Comparison of ENCODE assay signal across 22 mouse cellular contexts in genomic region chr14:62193371-62193770, GRCm38 (mm10).
DNase-seq lines count a peak whose midpoint lies in the region; ATAC-seq and TF ChIP-seq lines count a peak whose summit lies in the region.
"Had no signal": no experiment of that assay in that cellular context is flagged by ENCODE, and none has a peak within 500 bp of the region (broad histone marks: within the 10 kb centered on the region; RNA-seq: fewer than 3 reads in every experiment).

No protein-coding gene starts in this region.

- H3K4me1 ChIP-seq in lung, embryonic 15.5 days, result peaks cover 15% of the 10 kb centered on the region; the same call in 1 of the 2 replicates
- H3K4me1 ChIP-seq in embryonic facial prominence, embryonic 12.5 days, result peaks cover 14% of the 10 kb centered on the region
- H3K4me1 ChIP-seq in limb, embryonic 14.5 days (ENCODE audit: control insufficient read depth, insufficient read depth, low read length), result peaks cover 10% of the 10 kb centered on the region; the same call in 1 of the 2 replicates
- H3K4me1 ChIP-seq: kidney, embryonic 15.5 days had no signal

- H3K4me2 ChIP-seq in lung, embryonic 15.5 days, result no peak overlapping the region
- H3K4me2 ChIP-seq in embryonic facial prominence, embryonic 12.5 days (replicated peaks), result no peak overlapping the region
- no peak overlapping the region for H3K4me2 ChIP-seq in limb, embryonic 14.5 days (replicated peaks; ENCODE audit: low read depth, low read length, severe bottlenecking)
- H3K4me2 ChIP-seq: hindbrain, embryonic 14.5 days; intestine, embryonic 15.5 days; kidney, embryonic 15.5 days; neural tube, embryonic 12.5 days had no signal

- no peak for TF ChIP-seq POLR2A in limb, embryonic 14.5 days (IDR thresholded peaks at IDR 0.05; ENCODE audit: borderline replicate concordance, extremely low read depth, insufficient read depth, insufficient read length)

- no peaks in the 10 kb centered on the region for H3K27me3 ChIP-seq in lung, embryonic 15.5 days
- no peaks in the 10 kb centered on the region for H3K27me3 ChIP-seq in embryonic facial prominence, embryonic 12.5 days
- no peaks in the 10 kb centered on the region for H3K27me3 ChIP-seq in limb, embryonic 14.5 days (ENCODE audit: control insufficient read depth, insufficient read depth, low read length)
- H3K27me3 ChIP-seq: intestine, embryonic 15.5 days; kidney, embryonic 15.5 days; neural tube, embryonic 12.5 days had no signal

- H3K9ac ChIP-seq in lung, embryonic 15.5 days, result no peak overlapping the region
- no peak overlapping the region for H3K9ac ChIP-seq in embryonic facial prominence, embryonic 12.5 days
- no peak overlapping the region for H3K9ac ChIP-seq in limb, embryonic 14.5 days (ENCODE audit: low read depth, low read length, severe bottlenecking)
- H3K9ac ChIP-seq: hindbrain, embryonic 14.5 days; intestine, embryonic 15.5 days; kidney, embryonic 15.5 days; neural tube, embryonic 12.5 days had no signal

- H3K36me3 ChIP-seq in lung, embryonic 15.5 days, result no peaks in the 10 kb centered on the region
- H3K36me3 ChIP-seq in embryonic facial prominence, embryonic 12.5 days, result no peaks in the 10 kb centered on the region
- H3K36me3 ChIP-seq in limb, embryonic 14.5 days (ENCODE audit: control insufficient read depth, insufficient read depth, low read length), result no peaks in the 10 kb centered on the region
- H3K36me3 ChIP-seq: heart, embryonic 10.5 days; intestine, embryonic 15.5 days; kidney, embryonic 15.5 days; neural tube, embryonic 12.5 days had no signal

- ATAC-seq in lung, embryonic 15.5 days (ENCODE audit: borderline replicate concordance, extremely low read depth, low FRiP score, low TSS enrichment), result no peak
- ATAC-seq in embryonic facial prominence, embryonic 12.5 days (ENCODE audit: insufficient number of reproducible peaks, insufficient read depth, low FRiP score, low TSS enrichment), result no peak
- no peak for ATAC-seq in limb, embryonic 14.5 days (ENCODE audit: low FRiP score, low read depth)
- ATAC-seq: intestine, embryonic 15.5 days; lung, postnatal 0 days had no signal

- DNase-seq in lung, postnatal 4 days, result no peak
- no peak for DNase-seq in limb, embryonic 14.5 days (ENCODE audit: low spot score)
- DNase-seq in thymus, postnatal 36 days, result peak; percentile 30 to 57
- DNase-seq in ovary, postnatal 36 days (ENCODE audit: low spot score), result no peak
- DNase-seq in kidney, postnatal 25 days, result no peak
- DNase-seq: adrenal gland, postnatal 25 days; B cell, adult 2 months; cerebellum, adult 18-20 months; gastrocnemius, postnatal 14 days; heart, postnatal 10 days; right cerebral cortex, postnatal 25 days had no signal

- 36% methylated on average over 4 of the region's 4 CpGs for WGBS in lung, embryonic 15.5 days
- WGBS in embryonic facial prominence, embryonic 12.5 days, result 42% methylated on average over 4 of the region's 4 CpGs
- WGBS in limb, embryonic 14.5 days, result 37% methylated on average over 4 of the region's 4 CpGs

- peak overlapping the region; percentile 37; the same call in 1 of the 2 replicates for H3K27ac ChIP-seq in lung, embryonic 15.5 days
- peak overlapping the region; percentile 18 for H3K27ac ChIP-seq in embryonic facial prominence, embryonic 12.5 days
- H3K27ac ChIP-seq in limb, embryonic 14.5 days (replicated peaks; ENCODE audit: low read depth, low read length), result peak overlapping the region; percentile 64
- H3K27ac ChIP-seq: heart, embryonic 10.5 days; hindbrain, embryonic 14.5 days; intestine, embryonic 15.5 days; kidney, embryonic 15.5 days; layer of hippocampus, adult 2 months; left cerebral cortex, adult 2 months; neural tube, embryonic 12.5 days; stomach, postnatal 0 days had no signal

- H3K9me3 ChIP-seq in lung, embryonic 15.5 days, result no peaks in the 10 kb centered on the region
- H3K9me3 ChIP-seq in embryonic facial prominence, embryonic 12.5 days, result no peaks in the 10 kb centered on the region
- H3K9me3 ChIP-seq in limb, embryonic 14.5 days (ENCODE audit: control insufficient read depth, low read length), result no peaks in the 10 kb centered on the region
- H3K9me3 ChIP-seq: heart, embryonic 10.5 days; intestine, embryonic 15.5 days; kidney, embryonic 15.5 days; neural tube, embryonic 12.5 days had no signal

- H3K4me3 ChIP-seq in lung, embryonic 15.5 days, result no peak overlapping the region
- no peak overlapping the region for H3K4me3 ChIP-seq in embryonic facial prominence, embryonic 12.5 days
- H3K4me3 ChIP-seq in limb, embryonic 14.5 days (replicated peaks; ENCODE audit: low read length), result no peak overlapping the region
- H3K4me3 ChIP-seq: heart, embryonic 10.5 days; intestine, embryonic 15.5 days; kidney, embryonic 15.5 days; layer of hippocampus, adult 2 months; left cerebral cortex, adult 2 months; neural tube, embryonic 12.5 days had no signal

Comparison
In these comparisons a context has a peak if more than half of its experiments do, and no peak if none do; other contexts are left out.
1. DNase-seq: peak in thymus, postnatal 36 days (2 of 2); none in lung, postnatal 4 days (0 of 2), limb, embryonic 14.5 days (single experiment), ovary, postnatal 36 days (single experiment) and kidney, postnatal 25 days (0 of 2).
2. Peak in every context shown above with its lines, with median percentiles within 50 percentile points of each other: H3K27ac ChIP-seq.